Mouse (Mus musculus) urinary bladder, postnatal 10 days (tissue): ENCODE measurements around the gene Lhfpl3.
"Not testable (repeated sequence)": the region's sequence is repeated elsewhere in the genome, so short reads cannot be mapped to it uniquely, and the experiment has no call there.

Source experiments
- DNase-seq: peaks from one replicate; pipeline ENCODE4 v3.0.0; 2022; ENCODE audit warnings: low spot score

Gene Lhfpl3

DNA sequence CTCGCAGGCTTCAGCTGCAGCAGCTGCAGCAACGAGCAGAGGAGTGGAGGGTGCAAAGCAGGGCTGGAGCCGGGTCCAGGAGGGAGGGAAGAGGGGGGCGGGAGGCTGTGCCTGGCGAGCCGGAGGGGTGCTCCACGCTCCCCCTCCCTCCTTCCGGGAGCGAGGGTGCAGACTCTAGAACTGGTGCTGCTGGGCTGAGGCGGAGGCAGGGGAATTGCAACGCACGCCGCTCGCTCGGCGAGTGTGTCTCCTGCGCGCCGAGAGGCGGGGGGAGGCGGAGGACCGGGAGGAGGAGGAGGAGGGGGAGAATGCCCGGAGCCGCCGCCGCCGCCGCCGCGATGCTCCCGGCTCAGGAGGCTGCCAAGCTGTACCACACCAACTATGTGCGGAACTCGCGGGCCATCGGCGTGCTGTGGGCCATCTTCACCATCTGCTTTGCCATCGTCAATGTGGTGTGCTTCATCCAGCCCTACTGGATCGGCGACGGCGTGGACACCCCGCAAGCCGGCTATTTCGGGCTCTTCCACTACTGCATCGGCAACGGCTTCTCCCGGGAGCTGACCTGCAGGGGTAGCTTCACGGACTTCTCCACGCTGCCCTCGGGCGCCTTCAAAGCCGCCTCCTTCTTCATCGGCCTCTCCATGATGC, at the start of gene Lhfpl3:
Lhfpl3 (plus strand) TSS at position 175 of the 648 bp plus-strand sequence.
- DNase-seq, result no peak

DNA sequence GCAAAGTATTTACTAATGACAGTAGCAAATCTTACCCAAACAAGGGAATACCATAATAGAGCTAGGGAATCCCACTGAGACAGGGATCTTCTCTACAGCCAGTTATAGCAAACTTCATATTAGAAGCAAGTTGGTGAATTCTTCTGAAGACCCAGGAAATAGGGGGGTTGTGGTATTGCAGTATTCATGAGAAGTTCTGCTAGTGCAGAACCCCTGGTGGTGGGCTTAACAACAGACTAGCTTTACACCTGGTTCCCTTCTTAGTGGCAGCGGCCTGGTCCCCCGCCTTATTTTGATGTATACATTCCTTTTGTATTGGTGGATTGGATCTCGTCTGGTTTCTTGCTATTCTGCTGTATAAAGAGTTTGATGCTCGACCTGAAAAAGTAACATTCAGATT, 39.6 kb upstream of the Lhfpl3 start:
- not testable (repeated sequence) for DNase-seq

DNA sequence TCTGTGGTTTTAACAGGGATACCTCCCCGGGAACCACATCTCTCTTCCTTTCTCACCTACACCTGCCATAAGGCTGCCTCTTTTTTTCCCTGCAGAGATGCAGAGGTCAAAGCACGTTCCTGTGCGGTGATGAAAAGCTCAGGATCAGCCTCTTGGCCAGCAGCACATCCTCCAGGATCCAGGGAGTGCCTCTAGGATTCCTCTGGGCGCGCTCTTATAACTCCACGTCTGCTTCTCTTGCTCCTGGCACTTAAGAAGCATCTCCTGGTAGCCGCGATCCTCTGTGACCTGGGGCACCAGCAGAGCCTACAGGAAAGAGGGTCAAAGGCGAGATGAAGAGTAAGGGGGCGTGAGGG, 352 bp upstream of the Lhfpl3 start:
- DNase-seq, result no peak

DNA sequence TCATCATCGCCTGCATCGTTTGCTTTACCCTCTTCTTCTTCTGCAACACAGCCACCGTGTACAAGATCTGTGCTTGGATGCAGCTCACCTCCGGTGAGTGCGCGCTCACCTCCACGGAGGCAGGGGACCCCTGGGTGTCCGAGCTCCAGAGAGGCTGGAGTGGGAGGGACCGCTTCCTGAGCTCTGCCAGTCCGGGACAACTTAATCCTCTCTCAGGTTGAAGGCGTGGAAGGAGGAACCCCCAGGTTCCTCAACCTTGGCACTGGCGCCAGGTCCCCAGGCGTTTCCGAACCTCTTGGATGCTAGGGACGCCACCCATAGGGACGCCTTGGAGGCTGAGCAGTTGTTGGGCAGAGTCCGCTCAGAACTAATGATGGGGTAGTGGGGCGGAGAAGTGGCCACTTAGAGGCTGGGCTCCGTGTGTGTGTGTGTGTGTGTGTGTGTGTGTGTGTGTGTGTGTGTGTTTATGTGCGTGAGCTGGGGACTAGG, 718 bp downstream of the Lhfpl3 start:
- DNase-seq, result no peak

DNA sequence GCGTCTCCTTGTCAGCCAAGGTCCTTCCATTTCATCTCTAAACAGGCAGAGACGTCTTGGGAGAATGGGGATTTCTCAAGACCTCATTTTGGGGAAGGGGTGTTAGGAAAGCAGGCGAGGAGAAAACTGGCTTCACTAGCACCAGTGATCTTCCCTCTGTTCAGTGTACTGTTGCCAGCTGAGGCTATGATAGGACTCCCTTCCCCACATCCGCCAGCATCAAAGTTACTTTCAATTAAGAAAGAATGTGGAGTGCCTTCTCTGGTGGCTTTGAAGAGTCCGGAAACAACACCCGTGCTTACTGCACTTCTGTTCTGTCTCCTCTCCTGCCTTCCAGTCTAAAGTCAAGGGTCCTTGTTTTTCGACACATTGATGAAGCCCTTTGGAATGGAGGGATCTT, 1.4 kb downstream of the Lhfpl3 start:
- no peak for DNase-seq

DNA sequence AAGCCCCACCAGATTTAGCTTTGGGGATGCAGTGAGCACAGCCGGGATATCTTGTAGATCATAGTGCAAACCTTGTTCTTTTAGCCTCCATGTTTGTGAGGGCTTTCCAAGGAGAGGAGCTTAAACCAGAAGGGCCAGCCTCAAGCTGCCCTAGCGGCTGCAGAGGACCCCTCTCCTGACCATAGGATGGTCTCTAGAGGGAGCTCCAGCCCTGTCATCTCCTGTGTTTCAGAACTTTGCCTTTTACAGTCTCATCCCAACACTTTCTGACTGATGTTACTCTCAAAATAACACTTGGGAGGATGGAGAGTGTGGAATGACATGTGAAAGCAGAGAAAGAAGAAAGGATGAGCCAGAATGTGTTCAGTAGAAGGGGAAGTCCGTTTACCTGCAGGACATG, 11.4 kb downstream of the Lhfpl3 start:
- no peak for DNase-seq

GRCm38 (mm10) chr5:22770726-22771125, 24.9 kb downstream of the Lhfpl3 start:
- DNase-seq, result no peak

- no peak for DNase-seq
Measured at GRCm38 (mm10) chr5:22795361-22795760, 49.5 kb downstream of the Lhfpl3 start.

GRCm38 (mm10) chr5:22813426-22813825, 67.6 kb downstream of the Lhfpl3 start:
- no peak for DNase-seq

GRCm38 (mm10) chr5:22829822-22830450, 84.1 kb downstream of the Lhfpl3 start:
- no peak for DNase-seq

GRCm38 (mm10) chr5:22851572-22851971, 105.7 kb downstream of the Lhfpl3 start:
- DNase-seq, result no peak

- no peak for DNase-seq
Measured at GRCm38 (mm10) chr5:22853503-22853902, 107.6 kb downstream of the Lhfpl3 start.

- DNase-seq, result no peak
Measured at GRCm38 (mm10) chr5:22856480-22856879, 110.6 kb downstream of the Lhfpl3 start.

GRCm38 (mm10) chr5:22861399-22861798, 115.5 kb downstream of the Lhfpl3 start:
- no peak for DNase-seq

GRCm38 (mm10) chr5:22869031-22869430, 123.2 kb downstream of the Lhfpl3 start:
- DNase-seq, result no peak

DNA sequence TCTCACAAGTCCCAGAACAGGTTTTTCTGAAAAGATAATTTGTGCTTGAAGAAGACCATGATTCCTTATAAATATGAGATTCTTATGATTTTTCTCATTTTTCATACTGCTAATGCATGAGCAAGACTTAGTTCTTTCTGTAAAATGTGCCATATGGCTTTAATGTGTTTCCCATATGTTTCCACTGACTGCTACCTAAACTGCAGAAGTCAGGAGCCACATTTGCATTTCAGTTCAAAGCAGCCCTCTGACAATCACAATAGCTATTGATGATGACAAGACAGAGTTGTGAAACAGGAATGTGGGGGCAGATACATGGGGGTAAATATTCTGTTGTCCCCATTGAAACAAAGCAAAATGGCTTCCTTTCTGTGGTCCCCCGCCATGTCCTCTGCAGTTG, 126.6 kb downstream of the Lhfpl3 start:
- DNase-seq, result no peak

DNA sequence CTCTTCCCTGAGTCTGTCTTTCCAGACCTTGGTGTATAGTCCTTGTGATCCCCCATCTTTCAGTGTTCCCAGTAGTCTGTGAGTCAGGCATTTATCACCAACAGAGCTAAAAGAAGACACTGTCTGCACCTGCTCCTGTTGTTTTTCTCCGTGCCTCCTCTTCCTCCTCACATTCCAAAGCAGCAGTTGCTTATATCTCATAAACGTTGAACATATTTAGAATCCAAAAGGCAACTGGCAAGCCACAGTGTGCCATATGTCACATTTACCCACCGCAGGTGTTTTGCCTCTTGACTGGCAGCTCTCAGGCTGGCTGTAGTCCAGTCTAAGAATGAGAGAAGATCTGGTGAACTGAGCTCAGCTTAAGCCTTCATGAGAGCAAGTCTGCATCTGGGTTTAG, 142.5 kb downstream of the Lhfpl3 start:
- no peak for DNase-seq

GRCm38 (mm10) chr5:22889481-22889880, 143.6 kb downstream of the Lhfpl3 start:
- no peak for DNase-seq

DNA sequence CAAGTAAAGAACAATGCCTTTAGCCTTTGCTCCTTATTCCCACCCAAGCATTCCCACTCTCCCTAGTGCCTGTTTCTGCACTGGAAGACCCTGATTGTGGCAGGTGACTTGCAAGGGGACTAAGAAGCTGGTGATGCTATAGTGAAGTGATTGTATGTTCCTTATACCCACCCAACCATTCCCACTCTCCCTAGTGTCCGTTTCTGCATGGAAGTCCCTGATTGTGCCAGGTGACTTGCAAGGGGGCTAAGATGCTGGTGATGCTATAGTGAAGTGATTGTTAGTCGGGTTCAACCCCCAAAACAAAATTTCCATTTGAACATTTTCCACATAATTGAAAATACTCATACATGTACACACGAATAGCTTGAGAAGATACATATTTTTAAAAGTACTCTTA, 151.4 kb downstream of the Lhfpl3 start:
- no peak for DNase-seq

- DNase-seq, result no peak
Measured at GRCm38 (mm10) chr5:22897656-22898289, 151.9 kb downstream of the Lhfpl3 start.

DNA sequence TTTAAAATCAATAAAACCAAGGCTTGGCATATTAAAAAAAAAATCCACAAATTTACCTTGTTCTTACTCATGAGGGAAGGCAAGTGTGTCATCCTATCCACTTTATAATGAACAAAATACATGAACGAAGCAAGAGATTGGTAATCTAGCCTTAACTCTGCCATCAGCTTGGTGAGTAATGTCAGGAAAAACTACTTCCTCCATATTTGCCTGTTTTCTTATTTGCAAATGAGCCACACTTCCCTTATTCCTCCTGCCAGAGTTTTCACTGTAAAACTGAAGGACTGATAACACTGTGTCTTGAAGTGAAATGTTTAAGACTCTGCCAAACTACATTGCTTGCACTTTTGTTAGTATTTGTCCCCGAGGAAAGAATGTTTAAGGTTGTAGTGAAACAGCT, 152.7 kb downstream of the Lhfpl3 start:
- no peak for DNase-seq

GRCm38 (mm10) chr5:22899913-22900312, 154.1 kb downstream of the Lhfpl3 start:
- DNase-seq, result no peak

GRCm38 (mm10) chr5:22917197-22917596, 171.3 kb downstream of the Lhfpl3 start:
- DNase-seq, result no peak
